Mouse (Mus musculus) hindbrain, postnatal 0 days (tissue): ENCODE results near the gene Grb10. TPM values are rescaled to one million over a fixed set of nuclear protein-coding genes. Genes with fewer than 3 reads are reported as not detected.

Source experiments
- ATAC-seq: fragments of 200-750 bp; cut with Nextera tagmentation; 2 replicates; pipeline ENCODE4 v1.8.0; 2017; ENCODE audit warnings: mild to moderate bottlenecking, moderate TSS enrichment, moderate library complexity
- DNase-seq: peaks from one replicate; pipeline ENCODE4 v3.0.0-alpha.2; 2015; ENCODE audit warnings: low spot score
- H3K27ac ChIP-seq: fragments of 300-500 bp; sonication (generic); 2 replicates; pipeline ENCODE4 v1.5.1; 2014; ENCODE audit warnings: mild to moderate bottlenecking
- H3K27me3 ChIP-seq: fragments of 300-500 bp; sonication (generic); 2 replicates; pipeline ENCODE4 v1.6.1; 2014; ENCODE audit warnings: low read length, mixed read lengths; ENCODE audit not compliant: insufficient read depth
- H3K36me3 ChIP-seq: fragments of 300-500 bp; sonication (generic); 2 replicates; pipeline ENCODE4 v1.6.1; 2014; ENCODE audit warnings: low read length, mixed read lengths; ENCODE audit not compliant: insufficient read depth
- H3K4me1 ChIP-seq: fragments of 300-500 bp; sonication (generic); 2 replicates; pipeline ENCODE4 v1.6.1; 2014; ENCODE audit warnings: antibody characterized with exemption, low read length, mixed read lengths; ENCODE audit not compliant: insufficient read depth
- H3K4me2 ChIP-seq: fragments of 300-500 bp; sonication (generic); 2 replicates; pipeline ENCODE4 v1.6.1; 2014; ENCODE audit warnings: low read depth, mild to moderate bottlenecking, low read length, moderate library complexity, mixed read lengths
- H3K4me3 ChIP-seq: fragments of 300-500 bp; sonication (generic); 2 replicates; pipeline ENCODE4 v1.5.1; 2014; ENCODE audit warnings: low read length
- H3K9ac ChIP-seq: fragments of 300-500 bp; sonication (generic); replicated peaks from 2 replicates; pipeline ENCODE4 v1.6.1; 2014; ENCODE audit warnings: mild to moderate bottlenecking, low read length, moderate library complexity, mixed read lengths
- H3K9me3 ChIP-seq: fragments of 300-500 bp; sonication (generic); 2 replicates; pipeline ENCODE4 v1.6.1; 2016; ENCODE audit warnings: low read length, mixed read lengths
- CTCF ChIP-seq: IDR thresholded peaks from 2 replicates; pipeline ENCODE4 v1.5.1; 2016; ENCODE audit warnings: antibody characterized with exemption, control low read depth, low read depth
- WGBS: fragments of 180-500 bp; shearing (Covaris S2); extraction: QIAGEN DNeasy Blood & Tissue Kit; methylation state at CpG from one replicate; pipeline ENCODE4 v1.1.7; 2014; 5-methylcytosine and 5-hydroxymethylcytosine counted together
- polyA plus RNA-seq: library from polyadenylated mRNA; unstranded; fragments of >200 nt; fragmentation: Nextera tagmentation; extraction: Ambion mirVana; gene quantifications from 2 replicates; pipeline ENCODE4 v1.2.1, GENCODE M21; 2015
- total RNA-seq: library from RNA; depleted of rRNA; stranded (reverse); fragments of >200 nt; gene quantifications from 2 replicates; pipeline ENCODE4 v1.2.3, GENCODE M21; 2014; rRNA removed

The Grb10 gene
- total RNA-seq (92.9 and 111 TPM in 2 replicates), polyA plus RNA-seq (45.6 and 48.7 TPM in 2 replicates)

GRCm38 (mm10) chr11:12038470-12038985, at the start of gene Grb10:
Gene Grb10, minus strand, starts transcription at chr11:12038683.
- TF ChIP-seq CTCF, result no peak
- Histone ChIP-seq H3K4me1 (no peaks in the 10 kb centered on the region), H3K4me2 (peak within 1 kb of the TSS; percentile 53), H3K36me3 (no peaks in the 10 kb centered on the region), H3K4me3 (peak within 1 kb of the TSS; percentile 43), H3K9ac (peak within 1 kb of the TSS; percentile 49; the same call in 1 of the 2 replicates), H3K27ac (no peak within 1 kb of the TSS), H3K27me3 (peaks cover 73% of the 10 kb centered on the region), H3K9me3 (no peaks in the 10 kb centered on the region)
- 27% methylated on average over 10 of the region's 10 CpGs for WGBS
- DNase-seq (no peak), ATAC-seq (no peak)

DNA sequence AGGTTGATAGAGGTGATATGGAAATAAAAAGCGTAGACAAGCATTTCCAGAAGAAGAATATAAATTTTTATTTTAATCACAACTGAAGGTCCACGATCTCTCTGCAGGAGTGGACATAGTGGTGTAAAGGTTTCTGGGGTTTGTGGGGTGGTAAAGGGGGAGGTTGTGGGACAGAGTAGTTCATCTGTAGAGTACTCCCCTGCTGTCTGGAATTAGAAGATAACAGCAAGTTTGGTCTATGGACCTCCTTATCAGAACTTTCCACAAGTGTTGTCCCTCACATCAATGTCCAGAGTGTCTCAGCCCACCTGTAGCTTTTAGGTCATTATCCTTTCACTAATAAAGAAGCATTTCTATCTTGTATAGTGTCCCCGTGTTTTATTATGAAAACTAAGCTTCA, 43.2 kb upstream of the Grb10 start:
- Histone ChIP-seq H3K4me3 (no peak overlapping the region), H3K4me1 (no peaks in the 10 kb centered on the region), H3K27me3 (no peaks in the 10 kb centered on the region), H3K4me2 (no peak overlapping the region), H3K9ac (no peak overlapping the region), H3K9me3 (no peaks in the 10 kb centered on the region), H3K27ac (no peak overlapping the region), H3K36me3 (no peaks in the 10 kb centered on the region)
- ATAC-seq, result no peak
- 85% methylated on average over 3 of the region's 3 CpGs for WGBS
- no peak for DNase-seq
- TF ChIP-seq CTCF, result no peak

GRCm38 (mm10) chr11:12079231-12079630, 40.7 kb upstream of the Grb10 start:
- no peaks in the 10 kb centered on the region for H3K9me3 ChIP-seq
- no peak for DNase-seq
- no peak overlapping the region for H3K27ac ChIP-seq
- H3K36me3 ChIP-seq, result no peaks in the 10 kb centered on the region
- no peaks in the 10 kb centered on the region for H3K27me3 ChIP-seq
- ATAC-seq, result no peak
- no peak for TF ChIP-seq CTCF
- no peak overlapping the region for H3K4me3 ChIP-seq
- no peak overlapping the region for H3K4me2 ChIP-seq
- WGBS, result 88% methylated on average over 2 of the region's 2 CpGs
- H3K9ac ChIP-seq, result no peak overlapping the region
- no peaks in the 10 kb centered on the region for H3K4me1 ChIP-seq

- Histone ChIP-seq H3K27me3 (no peaks in the 10 kb centered on the region), H3K4me2 (no peak overlapping the region), H3K9ac (no peak overlapping the region), H3K4me3 (no peak overlapping the region), H3K36me3 (no peaks in the 10 kb centered on the region), H3K4me1 (no peaks in the 10 kb centered on the region), H3K27ac (no peak overlapping the region), H3K9me3 (no peaks in the 10 kb centered on the region)
- TF ChIP-seq CTCF, result no peak
- 85% methylated on average over 1 of the region's 1 CpGs for WGBS
- DNase-seq (no peak), ATAC-seq (no peak)
Observed at GRCm38 (mm10) chr11:12075449-12075848, 37.0 kb upstream of the Grb10 start.

DNA sequence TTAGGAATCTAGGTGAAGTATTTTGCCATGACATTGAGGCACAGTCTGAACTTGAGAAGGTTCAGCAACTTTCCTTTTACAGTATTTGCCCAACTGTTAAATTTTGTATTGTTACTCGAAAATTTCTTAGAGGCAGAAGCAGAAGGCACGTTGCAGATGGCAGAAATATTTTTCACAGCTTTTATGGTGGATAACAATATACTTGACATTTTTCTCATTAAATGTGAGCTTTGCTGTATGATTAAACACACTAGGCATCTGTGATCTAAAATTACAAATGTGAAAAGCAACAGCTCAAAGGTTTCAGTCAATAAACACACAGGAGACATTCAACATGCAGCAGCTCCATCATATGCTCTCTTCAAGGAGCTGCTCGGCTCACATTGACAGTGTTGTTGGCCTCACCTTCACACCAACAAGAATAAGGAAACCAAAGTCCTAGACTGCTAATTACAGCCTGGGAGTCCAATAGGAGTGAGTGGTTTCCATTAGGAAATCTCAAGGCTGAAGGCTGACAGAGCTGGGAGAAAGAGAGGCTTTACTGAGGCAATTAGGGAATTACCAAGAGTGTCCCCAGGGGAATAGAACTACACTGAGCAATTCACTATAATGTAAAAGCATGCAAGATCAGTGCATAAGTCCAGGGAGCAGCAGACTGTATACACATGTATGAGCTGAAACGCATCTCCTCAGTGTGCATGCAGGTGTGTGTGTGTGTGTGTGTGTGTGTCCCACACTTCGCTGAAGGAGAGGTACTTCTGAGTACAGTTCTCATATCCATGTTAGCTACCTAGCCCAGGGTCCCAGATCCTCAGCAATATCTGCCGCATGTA, 35.1 kb upstream of the Grb10 start:
- H3K9me3 ChIP-seq, result no peaks in the 10 kb centered on the region
- WGBS, result 83% methylated on average over 6 of the region's 6 CpGs
- no peaks in the 10 kb centered on the region for H3K4me1 ChIP-seq
- H3K9ac ChIP-seq, result no peak overlapping the region
- no peak for DNase-seq
- H3K27me3 ChIP-seq, result no peaks in the 10 kb centered on the region
- TF ChIP-seq CTCF, result no peak
- ATAC-seq, result no peak
- H3K4me2 ChIP-seq, result no peak overlapping the region
- H3K36me3 ChIP-seq, result no peaks in the 10 kb centered on the region
- no peak overlapping the region for H3K27ac ChIP-seq
- no peak overlapping the region for H3K4me3 ChIP-seq

- H3K4me2 ChIP-seq, result no peak overlapping the region
- TF ChIP-seq CTCF, result no peak
Observed at GRCm38 (mm10) chr11:12072322-12072721, 33.8 kb upstream of the Grb10 start.

GRCm38 (mm10) chr11:12059005-12059404, 20.5 kb upstream of the Grb10 start:
- WGBS, result 74% methylated on average over 4 of the region's 4 CpGs
- TF ChIP-seq CTCF, result no peak
- H3K9me3 ChIP-seq, result no peaks in the 10 kb centered on the region
- DNase-seq (no peak), ATAC-seq (no peak)
- no peaks in the 10 kb centered on the region for H3K27me3 ChIP-seq
- H3K4me2 ChIP-seq, result no peak overlapping the region
- no peak overlapping the region for H3K4me3 ChIP-seq
- H3K27ac ChIP-seq, result no peak overlapping the region
- H3K9ac ChIP-seq, result no peak overlapping the region
- H3K36me3 ChIP-seq, result no peaks in the 10 kb centered on the region
- H3K4me1 ChIP-seq, result no peaks in the 10 kb centered on the region

More at GRCm38 (mm10) chr11:12072322-12072721, 33.8 kb upstream of the Grb10 start:
- DNase-seq (no peak), ATAC-seq (no peak)
- Histone ChIP-seq H3K27ac (no peak overlapping the region), H3K4me3 (no peak overlapping the region), H3K9ac (no peak overlapping the region), H3K9me3 (no peaks in the 10 kb centered on the region), H3K36me3 (no peaks in the 10 kb centered on the region), H3K4me1 (no peaks in the 10 kb centered on the region), H3K27me3 (no peaks in the 10 kb centered on the region)
- 87% methylated on average over 3 of the region's 3 CpGs for WGBS
